Comparison of ENCODE assay signal across 10 mouse cellular contexts in genomic region chr17:28986833-28987232, GRCm38 (mm10). TPM values are rescaled to one million over a fixed set of nuclear protein-coding genes. Genes with fewer than 3 reads are reported as not detected.
DNase-seq lines count a peak whose midpoint lies in the region; ATAC-seq and TF ChIP-seq lines count a peak whose summit lies in the region.
"Had no signal": no experiment of that assay in that cellular context is flagged by ENCODE, and none has a peak within 500 bp of the region (broad histone marks: within the 10 kb centered on the region; RNA-seq: fewer than 3 reads in every experiment).

No protein-coding gene starts in this region.

- H3K4me3 ChIP-seq in forebrain, embryonic 14.5 days (ENCODE audit: low read depth, low read length): no peak overlapping the region
- H3K4me3 ChIP-seq in forebrain, embryonic 15.5 days: no peak overlapping the region
- no peak overlapping the region for H3K4me3 ChIP-seq in spleen, adult 2 months (ENCODE audit: extremely low read depth, insufficient read depth, insufficient read length)
- H3K4me3 ChIP-seq in neural tube, embryonic 11.5 days (ENCODE audit: low read depth, low read length): no peak overlapping the region
- H3K4me3 ChIP-seq: megakaryocyte, embryonic 14.5 days had no signal

- H3K4me2 ChIP-seq in forebrain, embryonic 14.5 days (ENCODE audit: low read length): no peak overlapping the region
- H3K4me2 ChIP-seq in forebrain, embryonic 15.5 days (replicated peaks): no peak overlapping the region
- no peak overlapping the region for H3K4me2 ChIP-seq in neural tube, embryonic 11.5 days (ENCODE audit: low read depth)

- H3K36me3 ChIP-seq in forebrain, embryonic 14.5 days (ENCODE audit: control insufficient read depth, insufficient read depth, low read length): peaks cover 88% of the 10 kb centered on the region
- H3K36me3 ChIP-seq in forebrain, embryonic 15.5 days: peaks cover 85% of the 10 kb centered on the region
- H3K36me3 ChIP-seq in spleen, adult 2 months (ENCODE audit: control insufficient read depth, insufficient read depth, low read length): peaks cover 44% of the 10 kb centered on the region
- peaks cover 19% of the 10 kb centered on the region for H3K36me3 ChIP-seq in neural tube, embryonic 11.5 days (ENCODE audit: control insufficient read depth, insufficient read depth, low read length)

- no peak for TF ChIP-seq POLR2A in spleen, adult 2 months (IDR thresholded peaks at IDR 0.05; ENCODE audit: low read depth, low read length)

- no peak for ATAC-seq in forebrain, embryonic 14.5 days
- no peak for ATAC-seq in forebrain, embryonic 15.5 days (replicated peaks)
- peak; percentile 72; the same call in 1 of the 2 replicates for ATAC-seq in erythroblast, adult 5-6 weeks (replicated peaks; ENCODE audit: low FRiP score, poor library complexity, severe bottlenecking)
- no peak for ATAC-seq in neural tube, embryonic 11.5 days (ENCODE audit: insufficient read depth, low FRiP score, low TSS enrichment)

- no peak overlapping the region for H3K9ac ChIP-seq in forebrain, embryonic 14.5 days (ENCODE audit: low read length)
- H3K9ac ChIP-seq in forebrain, embryonic 15.5 days (replicated peaks): no peak overlapping the region
- H3K9ac ChIP-seq in neural tube, embryonic 11.5 days (ENCODE audit: low read length): no peak overlapping the region

- H3K27me3 ChIP-seq in forebrain, embryonic 14.5 days (replicated peaks; ENCODE audit: control insufficient read depth, insufficient read depth, low read length): no peaks in the 10 kb centered on the region
- H3K27me3 ChIP-seq in forebrain, embryonic 15.5 days: no peaks in the 10 kb centered on the region
- H3K27me3 ChIP-seq in spleen, adult 2 months (ENCODE audit: control insufficient read depth, insufficient read depth, low read length): no peaks in the 10 kb centered on the region
- H3K27me3 ChIP-seq in neural tube, embryonic 11.5 days (ENCODE audit: control insufficient read depth, insufficient read depth, low read length): no peaks in the 10 kb centered on the region
- H3K27me3 ChIP-seq: megakaryocyte, embryonic 14.5 days had no signal

- peak; percentile 27; the same call in 1 of the 2 replicates for TF ChIP-seq CTCF in spleen, adult 2 months (IDR thresholded peaks at IDR 0.05; ENCODE audit: extremely low read depth, insufficient read depth, insufficient read length, insufficient replicate concordance)

- peaks cover 7% of the 10 kb centered on the region for H3K4me1 ChIP-seq in forebrain, embryonic 14.5 days (ENCODE audit: control insufficient read depth, insufficient read depth, low read length)
- H3K4me1 ChIP-seq in forebrain, embryonic 15.5 days: peaks cover 15% of the 10 kb centered on the region
- H3K4me1 ChIP-seq in spleen, adult 2 months (ENCODE audit: control insufficient read depth, insufficient read depth, insufficient read length): no peaks in the 10 kb centered on the region
- no peaks in the 10 kb centered on the region for H3K4me1 ChIP-seq in neural tube, embryonic 11.5 days (ENCODE audit: control insufficient read depth, insufficient read depth, low read length)

- peak; percentile 34 for DNase-seq in forebrain, embryonic 14.5 days (ENCODE audit: low spot score)
- DNase-seq in spleen, adult 2 months (ENCODE audit: low read depth in 1 of 2, low spot score in 2 of 2): peak in 1 of 2 experiments; percentile 22
- no peak for DNase-seq in spleen, postnatal 36 days (ENCODE audit: low spot score in 2 of 2)
- peak; percentile 38 for DNase-seq in neural tube, embryonic 11.5 days (ENCODE audit: low spot score)
- no peak for DNase-seq in frontal cortex, postnatal 36 days (ENCODE audit: low spot score in 2 of 2)
- no peak for DNase-seq in cerebellum, adult 9-11 months

- H3K27ac ChIP-seq in forebrain, embryonic 14.5 days (ENCODE audit: low read depth, low read length): no peak overlapping the region
- H3K27ac ChIP-seq in forebrain, embryonic 15.5 days (replicated peaks): no peak overlapping the region
- H3K27ac ChIP-seq in spleen, adult 2 months (ENCODE audit: insufficient read depth, low read length): no peak overlapping the region
- no peak overlapping the region for H3K27ac ChIP-seq in neural tube, embryonic 11.5 days (ENCODE audit: low read depth, low read length)

- no peaks in the 10 kb centered on the region for H3K9me3 ChIP-seq in forebrain, embryonic 14.5 days (replicated peaks; ENCODE audit: control insufficient read depth, low read length)
- no peaks in the 10 kb centered on the region for H3K9me3 ChIP-seq in forebrain, embryonic 15.5 days
- H3K9me3 ChIP-seq in neural tube, embryonic 11.5 days (ENCODE audit: control insufficient read depth, low read length): no peaks in the 10 kb centered on the region
- H3K9me3 ChIP-seq: megakaryocyte, embryonic 14.5 days had no signal

RNA-seq across cellular contexts. Expression of gene Stk38, which starts 21.0 kb away (rescaled TPM):
- 81.7 and 94.8 TPM in 2 replicates for polyA plus RNA-seq in forebrain, embryonic 14.5 days (2014; fragmentation: Nextera tagmentation; extraction: Ambion mirVana)
- 119 and 128 TPM in 2 replicates for polyA plus RNA-seq in forebrain, embryonic 15.5 days (2015; fragmentation: Nextera tagmentation; extraction: Ambion mirVana)
- polyA plus RNA-seq in spleen, adult 2 months (2012; rRNA removed): 119 and 149 TPM in 2 replicates
- total RNA-seq in erythroblast, adult 5-6 weeks (2015; ENCODE audit: low replicate concordance): 34.9 and 93.6 TPM in 2 replicates
- total RNA-seq in erythroblast, adult 5-6 weeks (2017; ENCODE audit: low replicate concordance): 47.2 and 57.4 TPM in 2 replicates
- 141 and 145 TPM in 2 replicates for polyA plus RNA-seq in neural tube, embryonic 11.5 days (2014; fragmentation: Nextera tagmentation; extraction: Ambion mirVana)

RNA-seq across cellular contexts. Expression of gene Kctd20, which starts 35.1 kb away (rescaled TPM):
- 84.4 and 99.1 TPM in 2 replicates for polyA plus RNA-seq in forebrain, embryonic 14.5 days (2014; fragmentation: Nextera tagmentation; extraction: Ambion mirVana)
- polyA plus RNA-seq in forebrain, embryonic 15.5 days (2015; fragmentation: Nextera tagmentation; extraction: Ambion mirVana): 118 TPM in 2 replicates
- polyA plus RNA-seq in spleen, adult 2 months (2012; rRNA removed): 27.4 and 58.3 TPM in 2 replicates
- total RNA-seq in erythroblast, adult 5-6 weeks (2015; ENCODE audit: low replicate concordance): 81.7 and 150 TPM in 2 replicates
- 178 and 221 TPM in 2 replicates for total RNA-seq in erythroblast, adult 5-6 weeks (2017; ENCODE audit: low replicate concordance)
- 109 and 118 TPM in 2 replicates for polyA plus RNA-seq in neural tube, embryonic 11.5 days (2014; fragmentation: Nextera tagmentation; extraction: Ambion mirVana)

RNA-seq across cellular contexts. Expression of gene Pxt1, which starts 43.2 kb away (rescaled TPM):
- polyA plus RNA-seq in forebrain, embryonic 14.5 days (2014; fragmentation: Nextera tagmentation; extraction: Ambion mirVana): not detected in 2 replicates
- polyA plus RNA-seq in forebrain, embryonic 15.5 days (2015; fragmentation: Nextera tagmentation; extraction: Ambion mirVana): not detected in 2 replicates
- 0.18 and 0.28 TPM in 2 replicates for polyA plus RNA-seq in spleen, adult 2 months (2012; rRNA removed)
- total RNA-seq in erythroblast, adult 5-6 weeks (2015; ENCODE audit: low replicate concordance): 9.8 TPM in 1 of 2 replicates, not detected in the other
- total RNA-seq in erythroblast, adult 5-6 weeks (2017; ENCODE audit: low replicate concordance): not detected in 2 replicates
- polyA plus RNA-seq in neural tube, embryonic 11.5 days (2014; fragmentation: Nextera tagmentation; extraction: Ambion mirVana): not detected in 2 replicates
- total RNA-seq: heart, adult 18-20 months had no signal

RNA-seq across cellular contexts. Expression of gene Srsf3, which starts 45.6 kb away (rescaled TPM):
- 712 and 729 TPM in 2 replicates for polyA plus RNA-seq in forebrain, embryonic 14.5 days (2014; fragmentation: Nextera tagmentation; extraction: Ambion mirVana)
- polyA plus RNA-seq in forebrain, embryonic 15.5 days (2015; fragmentation: Nextera tagmentation; extraction: Ambion mirVana): 594 and 620 TPM in 2 replicates
- 189 and 210 TPM in 2 replicates for polyA plus RNA-seq in spleen, adult 2 months (2012; rRNA removed)
- 154 and 174 TPM in 2 replicates for total RNA-seq in erythroblast, adult 5-6 weeks (2015; ENCODE audit: low replicate concordance)
- 208 and 211 TPM in 2 replicates for total RNA-seq in erythroblast, adult 5-6 weeks (2017; ENCODE audit: low replicate concordance)
- 784 and 802 TPM in 2 replicates for polyA plus RNA-seq in neural tube, embryonic 11.5 days (2014; fragmentation: Nextera tagmentation; extraction: Ambion mirVana)

Comparison
In these comparisons a context has a peak if more than half of its experiments do, and no peak if none do; other contexts are left out.
1. DNase-seq: peak in forebrain, embryonic 14.5 days (single experiment) and neural tube, embryonic 11.5 days (single experiment); none in spleen, postnatal 36 days (0 of 2), frontal cortex, postnatal 36 days (0 of 2) and cerebellum, adult 9-11 months (single experiment).